Mouse (Mus musculus): ENCODE results near the gene Bsnd.
A peak's percentile ranks its signal among the peaks of the same experiment; 100 is the strongest.

Gene Bsnd

GRCm38 (mm10) chr4:106492116-106492515 is at the start of gene Bsnd:
Gene Bsnd (minus strand): TSS chr4:106492283.
- DNase-seq (ENCODE audit: low read depth, low spot score): peak; percentile 54

GRCm38 (mm10) chr4:106541491-106541890 is 49.4 kb upstream of the Bsnd start:
- no peak for DNase-seq (ENCODE audit: low read depth, low spot score)

DNA sequence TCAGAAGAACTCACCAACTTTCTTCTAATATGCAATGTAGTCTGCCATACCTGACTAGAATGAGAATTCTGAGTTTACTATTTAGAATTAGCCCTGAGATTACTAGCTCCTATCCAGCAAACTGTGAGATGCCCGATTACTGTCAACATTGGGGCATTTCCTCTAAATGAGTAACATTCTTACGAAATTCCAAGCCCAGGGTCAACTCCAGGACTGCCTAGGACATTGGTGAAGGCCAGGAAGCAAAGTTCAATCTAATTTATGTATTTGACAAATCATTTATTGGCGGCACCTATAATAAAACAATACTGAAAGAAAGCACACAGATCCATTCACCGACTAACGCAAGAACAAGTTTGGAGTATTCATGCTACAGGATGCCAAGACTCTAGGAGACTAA is 47.7 kb upstream of the Bsnd start:
- DNase-seq (ENCODE audit: low read depth, low spot score): no peak

- DNase-seq (ENCODE audit: low read depth, low spot score): no peak
These were observed 42.2 kb upstream of the Bsnd start for GRCm38 (mm10) chr4:106534256-106534655.

- DNase-seq (ENCODE audit: low read depth, low spot score): peak; percentile 17
These were observed 41.5 kb upstream of the Bsnd start for GRCm38 (mm10) chr4:106533421-106534080.

DNA sequence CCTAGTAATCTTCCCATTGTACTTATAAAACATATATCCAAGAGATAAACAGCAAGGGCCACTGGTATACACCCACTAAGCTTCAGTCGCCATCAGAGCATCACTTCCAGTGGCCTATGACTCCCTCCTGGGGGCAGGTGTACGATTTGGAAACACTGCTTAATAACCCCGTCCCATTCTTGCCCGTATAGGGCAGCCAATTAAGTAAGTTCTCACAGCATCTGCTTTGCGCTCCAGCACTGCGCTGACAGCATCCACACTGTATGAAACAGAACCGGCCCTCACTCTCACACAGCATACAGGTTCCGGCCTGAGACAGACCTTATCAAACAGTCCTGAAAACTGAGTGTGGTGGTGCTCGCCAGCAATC is 38.0 kb upstream of the Bsnd start:
- peak; percentile 7 for DNase-seq (ENCODE audit: low read depth, low spot score)

- peak; percentile 96 for DNase-seq (ENCODE audit: low read depth, low spot score)
These were observed 37.5 kb upstream of the Bsnd start for GRCm38 (mm10) chr4:106529375-106530112.

- DNase-seq (ENCODE audit: low read depth, low spot score): no peak
These were observed 35.9 kb upstream of the Bsnd start for GRCm38 (mm10) chr4:106527856-106528547.

DNA sequence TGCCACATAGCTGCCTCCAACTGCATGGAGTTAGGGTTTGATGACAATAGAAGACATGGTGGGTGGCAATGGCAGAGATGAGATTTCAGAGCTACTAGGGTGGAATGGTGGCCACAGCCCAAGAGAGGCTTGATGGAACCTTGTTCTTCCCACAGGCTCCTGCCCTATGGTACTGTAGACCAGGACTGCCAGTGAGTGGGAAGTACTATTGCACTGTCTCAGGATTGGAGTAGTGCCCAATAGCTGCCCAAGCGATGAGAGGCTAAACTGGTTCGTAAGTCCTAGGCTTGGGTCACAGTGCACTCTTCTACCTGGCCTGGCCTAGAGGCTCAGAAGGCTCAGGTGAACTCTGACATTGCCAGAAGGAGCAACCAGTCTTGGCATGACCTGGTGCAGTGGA is 32.9 kb upstream of the Bsnd start:
- DNase-seq (ENCODE audit: low read depth, low spot score): no peak

- DNase-seq (ENCODE audit: low read depth, low spot score): no peak
These were observed 32.0 kb upstream of the Bsnd start for GRCm38 (mm10) chr4:106524131-106524530.

DNA sequence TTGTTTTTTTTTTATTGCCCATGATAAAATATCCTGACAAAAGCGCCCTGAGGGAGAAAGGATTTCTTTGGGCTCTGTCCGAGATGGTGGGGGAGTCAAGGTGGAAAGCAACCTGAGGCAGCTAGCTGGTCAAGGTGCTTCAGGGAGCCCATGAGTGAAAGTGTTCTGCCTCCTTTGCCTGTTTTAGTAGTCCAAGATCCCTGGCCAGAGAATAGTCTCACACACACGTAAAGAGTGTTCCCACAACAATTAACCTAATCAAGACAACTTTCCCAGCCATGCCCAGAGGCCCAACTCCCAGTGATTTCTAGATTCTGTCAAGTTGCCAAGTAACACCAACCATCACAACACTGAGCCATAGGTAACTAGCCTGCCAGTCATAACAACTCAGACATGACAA is 30.5 kb upstream of the Bsnd start:
- DNase-seq (ENCODE audit: low read depth, low spot score): no peak

GRCm38 (mm10) chr4:106514606-106515005 is 22.5 kb upstream of the Bsnd start:
- DNase-seq (ENCODE audit: low read depth, low spot score): no peak

- DNase-seq (ENCODE audit: low read depth, low spot score): no peak
These were observed 17.8 kb upstream of the Bsnd start for GRCm38 (mm10) chr4:106509888-106510287.

DNA sequence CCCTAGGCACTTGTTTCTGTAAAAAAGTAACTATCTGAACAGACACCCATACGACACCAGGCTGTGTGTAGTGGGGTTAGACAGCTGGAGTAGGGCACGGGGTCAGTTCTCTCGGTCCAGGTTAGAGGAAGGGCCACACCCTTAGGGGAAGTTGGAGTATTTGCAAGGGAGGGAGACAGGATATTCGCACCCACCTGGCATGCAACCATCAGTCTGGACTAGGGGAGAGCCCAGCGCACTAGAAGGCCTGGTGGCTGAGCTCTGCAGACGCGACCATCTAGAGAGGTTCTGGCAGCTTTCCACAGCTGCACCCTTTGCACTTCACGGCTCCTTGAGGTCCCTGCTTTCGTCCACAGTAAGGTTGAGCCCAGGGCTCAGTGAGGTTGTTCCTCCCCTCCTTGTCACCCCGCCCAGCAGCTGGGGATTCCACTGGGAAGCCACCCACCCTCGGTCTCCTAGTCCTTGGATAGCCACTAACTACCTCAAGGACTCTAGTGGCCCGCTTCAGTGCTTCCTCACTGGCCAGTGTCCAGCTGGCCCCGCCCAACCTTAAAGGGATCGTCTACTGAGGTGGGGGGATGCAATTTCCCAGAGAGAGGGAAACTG is 13.5 kb upstream of the Bsnd start:
- no peak for DNase-seq (ENCODE audit: low read depth, low spot score)

DNA sequence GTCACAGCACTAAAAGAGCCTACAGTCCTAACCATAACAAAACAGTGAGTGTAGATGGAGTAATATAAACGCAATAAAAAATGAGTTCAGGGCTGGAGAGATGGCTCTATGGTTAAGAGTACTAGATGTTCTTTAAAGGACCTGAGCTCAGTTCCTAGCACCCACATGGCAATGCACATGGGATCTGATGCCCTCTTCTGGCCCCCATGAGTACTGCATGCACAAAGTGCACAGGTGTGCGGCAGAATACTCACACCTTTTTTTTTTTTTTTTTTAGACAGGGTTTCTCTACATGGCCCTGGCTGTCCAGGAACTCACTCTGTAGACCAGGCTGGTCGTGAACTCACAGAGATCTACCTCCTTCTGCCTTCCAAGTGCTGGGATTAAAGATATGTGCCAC is 11.5 kb upstream of the Bsnd start:
- peak; percentile 59 for DNase-seq (ENCODE audit: low read depth, low spot score)

- DNase-seq (ENCODE audit: low read depth, low spot score): no peak
These were observed 8.0 kb upstream of the Bsnd start for GRCm38 (mm10) chr4:106500066-106500465.

DNA sequence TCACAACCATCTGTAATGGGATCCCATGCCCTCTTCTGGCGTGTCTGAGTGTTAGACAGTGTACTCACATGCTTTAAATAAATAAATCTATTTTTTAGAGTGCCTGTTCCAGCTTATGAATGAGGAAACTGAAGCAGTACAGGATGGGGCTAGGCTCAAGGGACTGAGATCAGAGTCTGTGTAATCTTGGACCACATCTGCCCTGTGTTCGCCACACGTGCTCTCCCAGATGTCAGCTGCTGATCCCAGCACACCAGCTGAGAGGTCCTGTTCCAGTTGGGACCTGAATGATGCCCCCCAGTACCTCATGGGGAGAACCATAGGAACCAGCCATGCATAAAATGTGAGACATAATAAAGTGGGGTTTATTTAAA is 6.4 kb upstream of the Bsnd start:
- DNase-seq (ENCODE audit: low read depth, low spot score): no peak

DNA sequence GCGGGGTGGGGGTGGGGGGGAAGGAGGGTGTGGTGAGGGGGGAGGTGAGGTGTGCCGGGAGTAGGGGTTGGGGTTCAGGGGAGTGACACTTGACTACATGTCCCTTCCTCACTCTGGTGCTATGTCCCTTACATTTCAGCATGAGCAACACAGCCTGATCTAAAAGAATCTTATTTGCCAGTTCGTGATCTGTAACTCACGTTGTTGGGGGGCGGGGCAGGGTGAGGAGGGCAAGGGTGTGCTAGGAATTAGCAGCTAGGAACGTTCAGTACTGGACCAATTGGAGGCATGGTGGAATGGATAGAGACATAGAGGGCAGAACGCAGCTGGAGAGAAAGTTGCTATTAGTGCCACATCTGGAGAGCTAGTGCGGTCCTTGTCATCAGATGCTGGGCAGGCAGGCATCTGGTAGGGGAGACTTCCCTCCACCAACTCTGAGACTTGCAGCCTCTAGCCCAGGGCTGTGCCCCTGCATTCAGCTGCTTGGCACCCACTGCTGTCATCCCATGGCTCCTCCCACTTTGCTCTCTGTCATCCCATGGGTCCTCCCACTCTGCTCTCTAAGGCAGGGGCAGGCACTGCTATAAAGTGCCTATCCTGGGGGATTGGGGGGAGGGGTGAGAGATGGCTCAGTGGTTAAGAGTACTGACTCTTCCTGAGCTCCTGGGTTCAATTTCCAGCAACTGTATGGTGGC is 5.8 kb upstream of the Bsnd start:
- DNase-seq (ENCODE audit: low read depth, low spot score): no peak

- DNase-seq (ENCODE audit: low read depth, low spot score): peak; percentile 22
These were observed 4.8 kb upstream of the Bsnd start for GRCm38 (mm10) chr4:106496833-106497232.

DNA sequence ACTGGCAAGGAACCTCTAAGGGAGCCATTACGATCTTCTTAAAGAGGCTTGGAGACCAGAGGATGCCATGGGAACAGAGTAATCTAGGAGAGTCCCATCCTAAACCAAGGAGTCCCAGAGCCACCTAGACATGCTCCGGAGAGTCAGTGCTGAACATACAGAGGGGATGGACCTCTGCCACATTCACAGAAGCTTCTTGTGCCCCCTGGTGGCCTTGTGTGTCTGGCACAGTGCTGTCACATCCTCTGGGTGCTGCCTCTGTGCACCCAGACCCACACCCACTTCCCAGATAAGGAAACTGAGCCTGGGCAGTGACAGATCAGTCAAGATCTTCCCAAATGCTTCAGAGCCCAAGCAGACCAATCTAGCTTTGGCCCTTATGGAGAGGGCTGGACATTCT is 1.6 kb upstream of the Bsnd start:
- peak; percentile 54 for DNase-seq (ENCODE audit: low read depth, low spot score)

GRCm38 (mm10) chr4:106490620-106491019 is 1.5 kb downstream of the Bsnd start:
- no peak for DNase-seq (ENCODE audit: low read depth, low spot score)

- no peak for DNase-seq (ENCODE audit: low read depth, low spot score)
These were observed 8.3 kb downstream of the Bsnd start for GRCm38 (mm10) chr4:106483831-106484230.

Measured in ZHBTc4 (cell line).